In the genomic region with DNA sequence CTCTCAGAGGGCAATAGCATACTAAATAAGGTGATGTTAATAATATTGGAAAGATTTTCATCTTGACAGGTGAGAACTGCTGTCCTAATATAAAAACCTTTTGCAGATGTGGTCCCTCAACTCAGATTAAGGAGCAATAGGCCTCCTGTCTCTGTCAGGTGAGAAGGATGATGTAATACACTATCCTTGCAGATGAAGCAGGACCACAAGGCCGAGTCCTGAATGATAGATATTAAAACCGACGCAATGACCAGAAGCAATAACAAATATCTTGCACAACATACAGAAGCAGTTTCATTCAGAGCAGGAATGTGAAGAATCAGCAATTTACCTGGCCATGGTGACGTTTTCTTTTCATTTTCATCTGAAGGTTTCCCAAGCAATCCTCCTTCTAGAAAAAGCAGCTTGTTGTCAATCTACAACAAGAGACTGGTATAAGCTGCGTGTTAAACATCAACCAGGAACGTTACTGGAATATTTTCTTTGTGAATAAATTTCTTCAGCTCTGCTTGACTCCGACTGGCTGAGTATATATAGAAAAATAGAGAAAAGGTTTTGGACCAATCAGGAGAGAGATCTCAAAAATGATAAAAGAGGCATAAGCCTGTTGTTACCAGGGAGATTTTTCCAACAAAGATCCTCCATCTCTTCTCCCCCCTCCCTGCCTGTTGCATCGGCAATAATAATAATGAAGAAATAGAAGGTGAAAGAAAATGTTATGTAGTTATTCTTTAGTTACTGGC, we compare ENCODE assay signal across 17 mouse cellular contexts.
A peak's percentile ranks its signal among the peaks of the same experiment; 100 is the strongest.
DNase-seq lines count a peak whose midpoint lies in the region; ATAC-seq and TF ChIP-seq lines count a peak whose summit lies in the region.
"Had no signal": no experiment of that assay in that cellular context is flagged by ENCODE, and none has a peak within 500 bp of the region (broad histone marks: within the 10 kb centered on the region; RNA-seq: fewer than 3 reads in every experiment).

No protein-coding gene starts in this region.

- WGBS in midbrain, postnatal 0 days = 59% methylated on average over 8 of the region's 8 CpGs
- 72% methylated on average over 8 of the region's 8 CpGs for WGBS in heart, embryonic 10.5 days

- no peak for TF ChIP-seq POLR2A in cortical plate, adult 2 months (IDR thresholded peaks at IDR 0.05; ENCODE audit: extremely low read depth, insufficient read depth, low read length)

- 0 out of 2 replicates have a peak, but pooled peaks cover 4% of the 10 kb centered on the region for H3K9me3 ChIP-seq in midbrain, postnatal 0 days (ENCODE audit: low read length)
- H3K9me3 ChIP-seq in heart, embryonic 10.5 days = no peaks in the 10 kb centered on the region
- H3K9me3 ChIP-seq: liver, embryonic 12.5 days; midbrain, embryonic 12.5 days had no signal

- H3K9ac ChIP-seq in midbrain, postnatal 0 days (replicated peaks; ENCODE audit: low read length, poor library complexity, severe bottlenecking) = no peak overlapping the region
- H3K9ac ChIP-seq: liver, embryonic 12.5 days; lung, embryonic 14.5 days; midbrain, embryonic 12.5 days had no signal

- H3K27me3 ChIP-seq in midbrain, postnatal 0 days (ENCODE audit: insufficient read depth, low read length) = no peaks in the 10 kb centered on the region
- no peaks in the 10 kb centered on the region for H3K27me3 ChIP-seq in heart, embryonic 10.5 days (ENCODE audit: insufficient read depth, poor library complexity, severe bottlenecking)
- H3K27me3 ChIP-seq: liver, embryonic 12.5 days; midbrain, embryonic 12.5 days had no signal

- no peaks in the 10 kb centered on the region for H3K4me1 ChIP-seq in cortical plate, adult 2 months (ENCODE audit: control insufficient read depth, insufficient read depth, low read length)
- H3K4me1 ChIP-seq in midbrain, postnatal 0 days (ENCODE audit: insufficient read depth, low read length) = no peaks in the 10 kb centered on the region
- H3K4me1 ChIP-seq in heart, embryonic 10.5 days = no peaks in the 10 kb centered on the region
- H3K4me1 ChIP-seq: liver, embryonic 12.5 days; midbrain, embryonic 12.5 days had no signal

- peak; percentile 3 to 55 for DNase-seq in frontal cortex, adult 2 months (ENCODE audit: extremely low spot score in 1 of 2, low spot score in 1 of 2)
- DNase-seq in frontal cortex, postnatal 10 days (ENCODE audit: low spot score in 2 of 2) = no peak
- DNase-seq in left cerebral cortex, adult 2 months (ENCODE audit: extremely low spot score in 1 of 2, low spot score in 2 of 2) = no peak
- DNase-seq in left cerebral cortex, postnatal 4 days = no peak
- DNase-seq in midbrain, postnatal 0 days (ENCODE audit: low spot score) = peak; percentile 32
- no peak for DNase-seq in heart, embryonic 10.5 days (ENCODE audit: low spot score)
- DNase-seq: adrenal gland, postnatal 25 days; cerebellum, adult 9-10 months; gastrocnemius, postnatal 14 days; heart, postnatal 10 days; lung, embryonic 14.5 days; lung, postnatal 4 days; right cerebral cortex, postnatal 25 days had no signal

- intact Hi-C loops in left cerebral cortex, adult 2 months (cut with DNase I) = no loop called here
- intact Hi-C loops in left cerebral cortex, postnatal 4 days (cut with DNase I) = loop anchor here (5.0 kb wide), 1 partner anchor 1294 kb away; no protein-coding TSS in a partner anchor

- TF ChIP-seq CTCF in left cerebral cortex, adult 2 months (IDR thresholded peaks at IDR 0.05) = no peak
- TF ChIP-seq CTCF in cortical plate, adult 2 months (IDR thresholded peaks at IDR 0.05; ENCODE audit: extremely low read depth, insufficient read depth, low read length) = no peak
- TF ChIP-seq CTCF in midbrain, postnatal 0 days (IDR thresholded peaks at IDR 0.05) = no peak

- no peaks in the 10 kb centered on the region for H3K36me3 ChIP-seq in midbrain, postnatal 0 days (ENCODE audit: insufficient read depth, low read length)
- no peaks in the 10 kb centered on the region for H3K36me3 ChIP-seq in heart, embryonic 10.5 days
- H3K36me3 ChIP-seq: liver, embryonic 12.5 days; midbrain, embryonic 12.5 days had no signal

- peak; percentile 44; the same call in 1 of the 2 replicates for ATAC-seq in midbrain, postnatal 0 days (ENCODE audit: low FRiP score)
- ATAC-seq: liver, embryonic 12.5 days had no signal

- peak overlapping the region; percentile 32 for H3K4me3 ChIP-seq in left cerebral cortex, adult 2 months
- H3K4me3 ChIP-seq in cortical plate, adult 2 months (ENCODE audit: insufficient read depth, low read length) = peak overlapping the region; percentile 68
- peak overlapping the region; percentile 33 for H3K4me3 ChIP-seq in midbrain, postnatal 0 days (ENCODE audit: low read depth, low read length)
- no peak overlapping the region for H3K4me3 ChIP-seq in heart, embryonic 10.5 days
- H3K4me3 ChIP-seq: liver, embryonic 12.5 days; midbrain, embryonic 12.5 days had no signal

- peak overlapping the region; percentile 58 for H3K27ac ChIP-seq in left cerebral cortex, adult 2 months
- peak overlapping the region; percentile 89 for H3K27ac ChIP-seq in cortical plate, adult 2 months (ENCODE audit: insufficient read depth, low read length)
- peak overlapping the region; percentile 65 for H3K27ac ChIP-seq in midbrain, postnatal 0 days (ENCODE audit: low read depth, low read length)
- H3K27ac ChIP-seq in heart, embryonic 10.5 days = no peak overlapping the region
- H3K27ac ChIP-seq: kidney, postnatal 0 days; liver, embryonic 12.5 days; midbrain, embryonic 12.5 days had no signal

- H3K4me2 ChIP-seq in midbrain, postnatal 0 days (ENCODE audit: low read depth, low read length, poor library complexity, severe bottlenecking) = no peak overlapping the region
- H3K4me2 ChIP-seq: liver, embryonic 12.5 days; lung, embryonic 14.5 days; midbrain, embryonic 12.5 days had no signal

Comparison
In these comparisons a context has a peak if more than half of its experiments do, and no peak if none do; other contexts are left out.
1. DNase-seq: peak in frontal cortex, adult 2 months (2 of 2) and midbrain, postnatal 0 days (single experiment); none in frontal cortex, postnatal 10 days (0 of 2), left cerebral cortex, adult 2 months (0 of 2), left cerebral cortex, postnatal 4 days (single experiment) and heart, embryonic 10.5 days (single experiment).